Comparison of ENCODE assay signal across 8 mouse cellular contexts in the genomic region with DNA sequence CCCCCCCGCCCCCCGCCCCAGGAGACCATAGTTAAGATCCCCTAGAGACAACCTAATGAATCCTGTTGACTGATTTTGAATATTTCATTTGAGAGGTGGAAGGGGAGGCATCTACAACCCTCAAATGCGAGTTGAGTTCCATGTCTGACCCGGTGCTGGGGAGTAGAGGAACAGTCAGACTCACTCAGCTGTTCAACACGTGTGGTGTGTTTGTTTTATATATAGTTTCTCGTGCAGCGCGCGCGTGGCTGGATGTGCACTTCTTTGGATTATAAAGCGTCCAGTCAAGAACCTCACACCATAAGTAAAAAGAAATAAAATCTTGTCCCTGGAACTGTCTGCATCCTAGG. TPM values are rescaled to one million over a fixed set of nuclear protein-coding genes. Genes with fewer than 3 reads are reported as not detected.
DNase-seq lines count a peak whose midpoint lies in the region; ATAC-seq and TF ChIP-seq lines count a peak whose summit lies in the region.

No protein-coding gene starts in this region.

- H3K4me1 ChIP-seq in testis, adult 2 months (ENCODE audit: control insufficient read depth, insufficient read depth, low read length): peaks cover 34% of the 10 kb centered on the region
- peaks cover 59% of the 10 kb centered on the region for H3K4me1 ChIP-seq in neural tube, embryonic 15.5 days

- no peak overlapping the region; the same call in 1 of the 2 replicates for H3K27ac ChIP-seq in testis, adult 2 months (ENCODE audit: control insufficient read depth, insufficient read depth, low read depth, low read length)
- H3K27ac ChIP-seq in neural tube, embryonic 15.5 days (replicated peaks): peak overlapping the region; percentile 90

- no peaks in the 10 kb centered on the region for H3K9me3 ChIP-seq in neural tube, embryonic 15.5 days (replicated peaks)

- under 1% methylated on average over 11 of the region's 11 CpGs for WGBS in large intestine, adult 2 months
- under 1% methylated on average over 11 of the region's 11 CpGs for WGBS in neural tube, embryonic 15.5 days

- H3K27me3 ChIP-seq in testis, adult 2 months (ENCODE audit: control insufficient read depth, insufficient read depth, low read length): no peaks in the 10 kb centered on the region; the same call in none of the 2 replicates
- H3K27me3 ChIP-seq in neural tube, embryonic 15.5 days (replicated peaks): peaks cover 19% of the 10 kb centered on the region

- H3K4me2 ChIP-seq in neural tube, embryonic 15.5 days: peak overlapping the region; percentile 100

- DNase-seq in frontal cortex, adult 2 months (ENCODE audit: extremely low spot score in 1 of 2, low spot score in 1 of 2): peak; percentile 23 to 70
- no peak for DNase-seq in frontal cortex, postnatal 10 days (ENCODE audit: low spot score in 2 of 2)
- DNase-seq in testis, postnatal 14 days (ENCODE audit: low spot score): no peak
- DNase-seq in large intestine, adult 2 months (ENCODE audit: low read depth, low spot score): peak; percentile 32
- DNase-seq in layer of hippocampus, postnatal 10 days (ENCODE audit: low spot score in 2 of 2): no peak
- no peak for DNase-seq in gastrocnemius, adult 8-10 months (ENCODE audit: low spot score in 2 of 2)

- TF ChIP-seq POLR2A in testis, adult 2 months (IDR thresholded peaks at IDR 0.05; ENCODE audit: control insufficient read depth, low read depth, low read length): no peak

- no peaks in the 10 kb centered on the region for H3K36me3 ChIP-seq in testis, adult 2 months (ENCODE audit: control insufficient read depth, insufficient read depth, low read length)
- H3K36me3 ChIP-seq in neural tube, embryonic 15.5 days: no peaks in the 10 kb centered on the region

- no peak for TF ChIP-seq CTCF in testis, adult 2 months (IDR thresholded peaks at IDR 0.05; ENCODE audit: control insufficient read depth, insufficient read depth, insufficient replicate concordance, low read depth, low read length)

- peak overlapping the region; percentile 78 for H3K4me3 ChIP-seq in testis, adult 2 months (ENCODE audit: control insufficient read depth, low read depth, low read length)
- H3K4me3 ChIP-seq in neural tube, embryonic 15.5 days (replicated peaks): peak overlapping the region; percentile 74

- no peak for ATAC-seq in neural tube, embryonic 15.5 days (ENCODE audit: low FRiP score)

- peak overlapping the region; percentile 72; the same call in 1 of the 2 replicates for H3K9ac ChIP-seq in neural tube, embryonic 15.5 days (replicated peaks)

RNA-seq across cellular contexts. Expression of a gene that starts 0.8 kb away (rescaled TPM):
- polyA plus RNA-seq in frontal cortex, adult 2 months (2012; rRNA removed): 6.5 and 10.0 TPM in 2 replicates
- 4.0 and 4.9 TPM in 2 replicates for polyA plus RNA-seq in testis, adult 2 months (2012; rRNA removed)
- polyA plus RNA-seq in large intestine, adult 2 months (2012; rRNA removed): 0.53 and 1.9 TPM in 2 replicates
- 1.8 and 2.7 TPM in 2 replicates for polyA plus RNA-seq in neural tube, embryonic 15.5 days (2015; fragmentation: Nextera tagmentation; extraction: Ambion mirVana)
- 100 to 1,000 TPM; 106 to 107 TPM for total RNA-seq in layer of hippocampus, postnatal 10 days (2021)
- total RNA-seq in gastrocnemius, adult 8-10 months (2022): 10 to 100 TPM in 2 of 4 experiments, 1 to 10 TPM in 2; 4.8 to 25.3 (median 10.3) TPM

Comparison
In these comparisons a context has a peak if more than half of its experiments do, and no peak if none do; other contexts are left out.
1. DNase-seq: peak in frontal cortex, adult 2 months (2 of 2) and large intestine, adult 2 months (single experiment); none in frontal cortex, postnatal 10 days (0 of 2), testis, postnatal 14 days (single experiment), layer of hippocampus, postnatal 10 days (0 of 2) and gastrocnemius, adult 8-10 months (0 of 2).